Mouse (Mus musculus) heart, embryonic 12.5 days (tissue): ENCODE measurements around the gene Tmtc1. TPM values are rescaled to one million over a fixed set of nuclear protein-coding genes. Genes with fewer than 3 reads are reported as not detected.

ENCODE experiments used
- ATAC-seq: fragments of 200-750 bp; cut with Nextera tagmentation; 2 replicates; pipeline ENCODE4 v1.8.0; 2017; ENCODE audit warnings: moderate TSS enrichment, moderate library complexity; ENCODE audit not compliant: insufficient number of reproducible peaks, low FRiP score
- H3K27ac ChIP-seq: fragments of 300-500 bp; sonication (generic); 2 replicates; pipeline ENCODE4 v1.5.1; 2016; ENCODE audit warnings: mild to moderate bottlenecking, moderate library complexity; ENCODE audit not compliant: poor library complexity, severe bottlenecking
- H3K27me3 ChIP-seq: fragments of 300-500 bp; sonication (generic); replicated peaks from 2 replicates; pipeline ENCODE4 v1.6.1; 2016; ENCODE audit warnings: mild to moderate bottlenecking, moderate library complexity
- H3K36me3 ChIP-seq: fragments of 300-500 bp; sonication (generic); 2 replicates; pipeline ENCODE4 v1.6.1; 2016; ENCODE audit warnings: mild to moderate bottlenecking, moderate library complexity
- H3K4me1 ChIP-seq: fragments of 300-500 bp; sonication (generic); replicated peaks from 2 replicates; pipeline ENCODE4 v1.6.1; 2016; ENCODE audit warnings: mild to moderate bottlenecking
- H3K4me2 ChIP-seq: fragments of 300-500 bp; sonication (generic); 2 replicates; pipeline ENCODE4 v1.6.1; 2016; ENCODE audit warnings: mild to moderate bottlenecking, moderate library complexity
- H3K4me3 ChIP-seq: fragments of 300-500 bp; sonication (generic); 2 replicates; pipeline ENCODE4 v1.5.1; 2016; ENCODE audit warnings: mild to moderate bottlenecking
- H3K9ac ChIP-seq: fragments of 300-500 bp; sonication (generic); 2 replicates; pipeline ENCODE4 v1.6.1; 2016; ENCODE audit warnings: mild to moderate bottlenecking, moderate library complexity
- H3K9me3 ChIP-seq: fragments of 300-500 bp; sonication (generic); replicated peaks from 2 replicates; pipeline ENCODE4 v1.6.1; 2016; ENCODE audit warnings: mild to moderate bottlenecking, moderate library complexity
- WGBS: fragments of 180-500 bp; shearing (Covaris S2); methylation state at CpG from one replicate; pipeline ENCODE4 v1.1.7; 2016; 5-methylcytosine and 5-hydroxymethylcytosine counted together
- polyA plus RNA-seq: library from polyadenylated mRNA; unstranded; fragments of >200 nt; fragmentation: Nextera tagmentation; extraction: Ambion mirVana; gene quantifications from 2 replicates; pipeline ENCODE4 v1.2.1, GENCODE M21; 2016

Gene Tmtc1
- polyA plus RNA-seq: 3.4 and 3.8 TPM in 2 replicates

DNA sequence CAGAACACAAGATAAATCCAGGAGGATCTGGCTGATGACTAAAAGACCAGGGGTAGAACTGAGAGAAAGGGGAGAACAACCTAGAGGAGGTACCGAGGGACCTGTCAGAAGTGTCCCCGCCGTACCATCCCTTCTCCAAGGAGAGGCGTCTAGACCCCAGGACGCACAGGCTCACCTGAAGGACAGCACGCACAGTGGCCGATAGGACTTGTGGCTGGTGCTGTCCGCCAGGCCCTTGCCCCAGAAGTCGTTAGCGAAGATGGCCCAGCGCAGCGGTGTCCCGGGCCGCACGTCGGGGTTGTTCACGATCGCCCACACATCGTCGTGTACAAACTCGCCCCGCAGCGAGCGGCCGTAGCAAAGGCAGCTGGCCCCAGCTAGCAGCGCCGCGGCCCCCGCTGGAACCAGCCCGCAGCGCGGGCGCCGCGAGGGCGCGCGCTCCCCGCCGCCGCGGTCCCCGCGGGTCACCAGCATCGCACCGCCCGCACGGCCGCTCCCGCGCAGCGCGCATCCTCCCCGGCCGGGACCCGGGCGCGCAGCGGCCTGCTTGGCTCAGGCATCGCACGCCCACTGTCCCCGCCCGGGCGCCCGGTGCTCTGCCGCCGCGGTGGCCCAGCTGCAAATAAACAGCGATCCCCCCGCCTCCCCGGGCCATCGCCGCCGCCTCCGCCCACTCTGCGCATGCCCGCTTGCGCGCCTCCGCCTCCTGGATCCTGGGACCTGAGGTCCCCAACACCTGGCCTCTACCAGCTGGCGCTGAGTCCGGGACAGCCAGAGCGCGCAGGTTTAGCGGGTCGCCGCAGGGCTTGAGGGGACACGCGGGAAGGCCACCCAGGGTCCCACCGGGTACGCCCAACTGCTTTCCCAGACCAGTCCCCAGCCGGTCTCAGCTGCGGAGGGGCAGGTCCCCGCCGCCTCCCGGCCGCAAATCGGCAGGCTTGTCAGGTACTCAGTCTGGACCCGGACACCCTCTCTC, at the start of gene Tmtc1:
TSS of gene Tmtc1 (minus strand) at position 664 of the 976 bp plus-strand sequence.
- Histone ChIP-seq H3K9ac (peak within 1 kb of the TSS; percentile 78), H3K27me3 (peaks cover 24% of the 10 kb centered on the region), H3K4me2 (peak within 1 kb of the TSS; percentile 83), H3K36me3 (no peaks in the 10 kb centered on the region), H3K27ac (no peak within 1 kb of the TSS), H3K9me3 (peaks cover 5% of the 10 kb centered on the region), H3K4me1 (peaks cover 19% of the 10 kb centered on the region), H3K4me3 (peak within 1 kb of the TSS; percentile 69)
- ATAC-seq: peak; percentile 79
- 1% methylated on average over 92 of the region's 99 CpGs for WGBS

DNA sequence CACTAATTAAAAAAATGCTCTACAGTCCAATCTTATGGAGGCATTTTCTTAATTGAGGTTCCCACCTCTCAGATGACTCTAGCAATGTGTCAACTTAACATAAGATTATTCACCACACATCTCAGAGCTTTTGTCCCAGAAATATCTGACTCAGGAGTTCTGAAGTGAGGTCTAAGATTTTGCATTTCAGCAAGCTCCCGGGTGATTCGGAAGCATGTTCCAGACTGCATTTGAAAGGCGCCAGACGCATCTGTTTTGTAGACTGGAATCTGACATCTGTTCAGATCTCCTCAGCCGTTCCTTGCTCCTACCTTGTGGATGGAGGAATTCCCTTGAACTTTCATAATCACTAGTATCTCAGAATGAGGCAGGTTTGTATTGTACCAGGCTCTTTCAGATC, 47.7 kb upstream of the Tmtc1 start:
- Histone ChIP-seq H3K27me3 (no peaks in the 10 kb centered on the region), H3K4me3 (no peak overlapping the region), H3K4me1 (no peaks in the 10 kb centered on the region), H3K9ac (no peak overlapping the region), H3K4me2 (no peak overlapping the region), H3K36me3 (no peaks in the 10 kb centered on the region), H3K27ac (no peak overlapping the region), H3K9me3 (no peaks in the 10 kb centered on the region)
- 76% methylated on average over 5 of the region's 5 CpGs for WGBS
- no peak for ATAC-seq

DNA sequence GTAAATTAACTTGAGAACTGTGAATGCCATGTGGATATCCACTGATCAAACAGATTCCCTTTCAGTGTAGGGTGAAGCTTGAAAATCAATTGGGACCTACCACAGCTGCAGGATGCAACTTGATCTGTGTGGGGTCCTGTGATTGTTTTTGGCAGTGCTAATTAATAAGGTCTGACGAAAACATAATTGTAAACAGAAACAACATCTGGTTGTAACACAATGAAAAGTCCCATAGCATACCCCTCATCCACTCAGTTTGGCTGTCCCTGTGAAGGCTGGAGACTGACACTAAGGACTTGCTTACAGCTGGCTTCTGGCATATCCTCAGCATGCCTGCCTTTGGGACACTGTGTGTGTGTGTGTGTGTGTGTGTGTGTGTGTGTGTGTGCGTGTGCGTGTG, 42.6 kb upstream of the Tmtc1 start:
- Histone ChIP-seq H3K27ac (no peak overlapping the region), H3K4me2 (no peak overlapping the region), H3K9ac (no peak overlapping the region), H3K4me1 (no peaks in the 10 kb centered on the region), H3K9me3 (no peaks in the 10 kb centered on the region), H3K4me3 (no peak overlapping the region), H3K27me3 (no peaks in the 10 kb centered on the region), H3K36me3 (no peaks in the 10 kb centered on the region)
- no peak for ATAC-seq
- 67% methylated on average over 3 of the region's 3 CpGs for WGBS

DNA sequence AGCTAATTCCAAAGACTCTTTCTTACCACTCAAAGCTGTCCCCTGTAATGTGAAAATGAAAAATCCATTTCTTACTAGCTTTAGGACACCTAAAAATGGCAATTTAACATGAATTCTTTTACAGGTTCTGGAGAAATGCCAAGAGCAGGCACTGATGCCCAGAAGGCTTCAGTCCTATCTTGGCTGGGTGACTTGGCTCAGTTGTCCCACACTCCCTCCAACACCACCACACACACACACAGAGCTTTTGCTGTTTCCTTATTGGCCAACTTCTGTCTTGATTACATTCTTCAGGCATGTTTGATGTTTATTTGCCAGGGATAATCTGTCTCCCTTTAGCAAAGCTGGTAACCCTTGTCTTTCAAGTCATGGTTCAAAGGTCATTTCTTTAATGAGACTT, 37.7 kb upstream of the Tmtc1 start:
- Histone ChIP-seq H3K4me1 (no peaks in the 10 kb centered on the region), H3K4me3 (no peak overlapping the region), H3K36me3 (no peaks in the 10 kb centered on the region), H3K4me2 (no peak overlapping the region), H3K27ac (no peak overlapping the region), H3K9me3 (no peaks in the 10 kb centered on the region), H3K27me3 (no peaks in the 10 kb centered on the region), H3K9ac (no peak overlapping the region)
- ATAC-seq: no peak

DNA sequence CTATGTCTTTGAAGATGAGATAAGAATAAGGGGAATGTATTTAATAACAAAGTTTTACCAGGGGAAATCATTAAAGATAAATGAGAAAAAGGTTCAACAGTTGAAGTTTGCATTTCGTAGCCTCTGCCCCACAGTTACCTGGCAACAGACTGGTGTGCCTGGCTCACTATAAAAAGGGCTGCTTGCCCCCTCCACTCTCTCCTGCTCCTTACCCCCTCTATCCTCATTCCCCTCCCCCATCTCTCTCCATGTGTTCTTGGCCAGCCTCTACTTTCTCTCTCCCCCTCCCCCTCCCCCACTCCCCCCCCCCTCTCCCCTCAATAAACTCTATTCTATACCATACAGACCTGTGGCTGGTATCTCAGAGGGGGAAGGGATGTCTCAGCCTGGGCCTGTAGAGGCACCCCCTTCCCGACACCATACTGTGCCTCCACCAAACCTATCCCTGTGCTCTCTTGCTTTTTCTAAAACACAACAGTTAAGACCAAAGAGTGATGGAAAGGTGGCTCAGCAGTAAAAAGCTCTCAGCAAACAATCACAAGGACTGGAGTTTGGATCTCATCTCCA, 35.6 kb upstream of the Tmtc1 start:
- H3K4me3 ChIP-seq: no peak overlapping the region
- no peaks in the 10 kb centered on the region for H3K9me3 ChIP-seq
- H3K36me3 ChIP-seq: no peaks in the 10 kb centered on the region
- no peak overlapping the region for H3K27ac ChIP-seq
- no peak overlapping the region for H3K4me2 ChIP-seq
- no peak overlapping the region for H3K9ac ChIP-seq
- ATAC-seq: no peak
- 69% methylated on average over 2 of the region's 2 CpGs for WGBS
- H3K4me1 ChIP-seq: no peaks in the 10 kb centered on the region
- no peaks in the 10 kb centered on the region for H3K27me3 ChIP-seq

DNA sequence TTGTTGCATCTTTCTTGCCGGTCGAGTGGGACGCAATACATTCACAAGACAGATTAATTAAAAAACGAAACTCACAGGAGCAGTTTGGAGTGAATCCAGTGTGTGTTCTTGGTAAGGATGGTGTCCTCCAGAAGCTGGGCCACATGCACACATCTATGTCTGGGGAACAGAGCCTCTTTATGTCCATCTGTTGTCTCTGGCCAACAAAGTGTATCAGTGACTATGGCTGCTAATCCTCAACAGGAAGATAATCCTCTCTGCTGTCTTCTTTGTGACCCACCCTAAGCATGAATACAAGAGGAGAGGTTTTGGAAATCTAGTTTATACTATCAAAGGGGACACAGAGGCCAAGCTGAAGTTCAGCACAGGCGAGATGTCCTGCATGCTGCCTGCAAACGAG, 34.2 kb upstream of the Tmtc1 start:
- no peak overlapping the region for H3K27ac ChIP-seq
- H3K4me2 ChIP-seq: no peak overlapping the region
- H3K4me1 ChIP-seq: no peaks in the 10 kb centered on the region
- no peak for ATAC-seq
- no peaks in the 10 kb centered on the region for H3K27me3 ChIP-seq
- no peaks in the 10 kb centered on the region for H3K36me3 ChIP-seq
- H3K9ac ChIP-seq: no peak overlapping the region
- H3K9me3 ChIP-seq: no peaks in the 10 kb centered on the region
- 75% methylated on average over 6 of the region's 6 CpGs for WGBS
- no peak overlapping the region for H3K4me3 ChIP-seq

DNA sequence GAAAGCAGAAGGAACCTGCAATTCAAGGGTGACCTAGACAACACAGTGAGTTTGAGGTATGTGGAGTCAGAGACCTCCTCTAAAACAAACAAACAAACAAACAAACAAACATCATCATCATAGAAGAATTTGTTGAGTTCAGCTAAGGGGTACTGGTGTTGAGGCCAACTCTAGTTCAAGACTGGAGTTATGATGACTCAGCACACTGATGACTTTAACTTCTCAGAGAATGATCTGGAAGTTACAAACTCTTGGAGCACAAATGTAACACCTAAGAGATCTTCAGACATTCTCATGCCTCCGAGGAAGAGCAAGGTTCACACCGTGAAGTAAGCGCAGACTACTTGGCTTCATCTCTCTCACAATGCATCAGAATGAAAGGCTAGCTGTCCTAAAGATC, 28.1 kb upstream of the Tmtc1 start:
- no peak overlapping the region for H3K27ac ChIP-seq
- H3K9me3 ChIP-seq: no peaks in the 10 kb centered on the region
- ATAC-seq: no peak
- no peaks in the 10 kb centered on the region for H3K36me3 ChIP-seq
- no peaks in the 10 kb centered on the region for H3K27me3 ChIP-seq
- 86% methylated on average over 3 of the region's 3 CpGs for WGBS
- H3K9ac ChIP-seq: no peak overlapping the region
- peaks cover 11% of the 10 kb centered on the region for H3K4me1 ChIP-seq
- no peak overlapping the region for H3K4me2 ChIP-seq
- H3K4me3 ChIP-seq: no peak overlapping the region

DNA sequence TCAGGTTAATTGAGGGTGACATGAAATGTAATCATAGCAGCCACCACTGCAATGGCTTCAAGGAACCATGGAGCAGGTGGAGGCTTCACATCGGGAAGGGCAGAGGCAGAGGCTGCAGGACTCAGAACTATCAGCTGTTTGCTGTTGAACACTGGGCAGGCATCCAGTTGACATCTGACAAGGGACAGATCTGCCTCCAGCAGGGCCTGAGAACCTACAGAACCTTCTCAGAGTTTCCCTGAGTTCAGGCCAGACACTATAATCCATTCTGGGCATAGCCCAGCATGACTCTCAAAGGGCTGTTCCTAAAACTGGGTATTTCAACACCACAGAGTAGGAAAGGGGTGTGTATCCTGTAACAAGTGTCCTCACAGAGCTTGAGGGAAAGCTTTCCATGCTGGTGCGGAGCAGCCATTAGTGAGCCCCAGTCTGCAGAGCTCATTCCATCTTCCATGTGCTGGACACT, 23.8 kb upstream of the Tmtc1 start:
- peaks cover 13% of the 10 kb centered on the region for H3K4me1 ChIP-seq
- H3K36me3 ChIP-seq: no peaks in the 10 kb centered on the region
- H3K27ac ChIP-seq: peak overlapping the region; percentile 10
- H3K4me2 ChIP-seq: no peak overlapping the region
- H3K9me3 ChIP-seq: 0 out of 2 replicates have a peak, but pooled peaks cover 3% of the 10 kb centered on the region
- peak; percentile 48; the same call in 1 of the 2 replicates for ATAC-seq
- no peak overlapping the region for H3K9ac ChIP-seq
- H3K27me3 ChIP-seq: no peaks in the 10 kb centered on the region
- 33% methylated on average over 2 of the region's 2 CpGs for WGBS
- H3K4me3 ChIP-seq: no peak overlapping the region

DNA sequence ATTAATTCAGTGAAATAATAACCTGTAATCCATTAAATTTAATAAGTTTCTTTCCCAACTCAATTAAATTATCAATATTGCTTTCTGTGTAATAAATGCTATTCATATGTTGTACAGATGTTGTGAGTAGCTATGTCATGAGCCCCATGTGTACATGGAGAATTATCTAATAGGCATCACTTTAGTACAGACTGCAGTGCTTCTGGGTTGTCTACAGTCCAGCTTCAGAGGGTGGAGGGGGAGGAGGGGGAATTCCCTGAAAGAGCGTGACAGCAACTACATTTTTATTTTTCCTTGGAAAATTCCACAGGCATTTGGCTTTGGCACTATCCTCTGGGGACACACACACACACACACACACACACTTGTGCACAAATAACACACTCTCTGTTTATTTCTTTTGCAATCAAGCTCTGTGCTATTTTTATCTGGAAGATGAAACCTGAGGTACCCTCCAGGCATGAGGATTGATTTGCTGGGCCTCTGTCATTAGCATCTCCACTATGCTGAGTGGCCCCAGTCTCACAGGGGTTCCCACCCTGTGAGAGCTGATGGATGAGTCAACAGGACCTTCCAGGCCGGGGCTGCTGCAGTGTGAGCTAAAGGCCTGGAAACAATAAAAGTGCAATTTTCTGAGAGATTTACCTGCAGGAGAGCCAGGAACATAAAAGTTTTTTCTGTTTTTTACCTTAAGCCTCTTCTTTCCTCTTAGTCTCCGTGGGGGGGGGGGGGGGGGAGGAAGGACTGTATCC, 23.2 kb upstream of the Tmtc1 start:
- no peak for ATAC-seq
- Histone ChIP-seq H3K27me3 (no peaks in the 10 kb centered on the region), H3K4me3 (no peak overlapping the region), H3K36me3 (no peaks in the 10 kb centered on the region), H3K9me3 (0 out of 2 replicates have a peak, but pooled peaks cover 3% of the 10 kb centered on the region), H3K9ac (no peak overlapping the region), H3K4me1 (peaks cover 13% of the 10 kb centered on the region), H3K27ac (peak overlapping the region; percentile 10; the same call in 1 of the 2 replicates), H3K4me2 (no peak overlapping the region)
- 33% methylated on average over 2 of the region's 3 CpGs for WGBS

DNA sequence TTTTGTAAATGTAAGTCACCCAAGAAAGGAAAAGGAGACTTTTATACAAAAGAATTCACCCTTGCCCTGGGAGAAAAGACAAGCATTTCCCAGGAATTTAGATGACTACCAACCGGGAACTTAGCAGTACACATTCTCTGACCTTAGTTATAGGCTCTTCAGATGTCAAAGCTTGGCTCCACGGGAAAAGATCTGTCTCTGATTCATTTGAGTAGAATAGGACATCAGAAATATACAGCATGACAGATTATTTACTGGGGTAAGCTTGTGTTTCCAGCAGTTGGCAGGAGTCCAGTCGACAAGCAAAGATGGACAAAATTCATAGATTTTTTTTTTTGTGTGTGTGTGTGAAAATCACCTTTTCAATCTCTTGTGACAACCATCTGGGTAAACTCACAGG, 15.4 kb upstream of the Tmtc1 start:
- Histone ChIP-seq H3K27me3 (no peaks in the 10 kb centered on the region), H3K36me3 (no peaks in the 10 kb centered on the region), H3K4me2 (no peak overlapping the region), H3K9ac (no peak overlapping the region), H3K4me3 (no peak overlapping the region), H3K9me3 (peaks cover 8% of the 10 kb centered on the region), H3K4me1 (no peaks in the 10 kb centered on the region), H3K27ac (no peak overlapping the region)
- ATAC-seq: no peak
- 65% methylated on average over 3 of the region's 3 CpGs for WGBS

DNA sequence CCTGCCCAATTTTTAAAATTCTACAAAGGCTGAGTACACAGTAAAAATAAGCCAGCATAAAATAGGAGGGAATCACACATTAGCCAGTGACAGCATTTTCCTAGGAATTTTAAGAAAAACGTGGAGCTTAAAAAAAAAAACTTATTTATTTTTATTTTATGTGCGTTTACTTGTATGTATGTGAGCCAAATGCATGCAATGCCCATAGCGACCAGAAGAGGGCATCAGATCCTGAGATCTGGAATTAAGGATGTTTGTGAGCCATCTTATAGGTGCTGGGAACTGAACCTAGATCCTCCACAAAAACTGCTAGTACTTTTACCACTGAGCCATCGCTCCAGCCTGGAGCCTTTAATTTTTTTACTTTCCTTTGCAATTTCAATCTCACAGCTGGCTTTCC, 11.3 kb upstream of the Tmtc1 start:
- no peak overlapping the region for H3K9ac ChIP-seq
- no peak overlapping the region for H3K4me2 ChIP-seq
- WGBS: 65% methylated on average over 4 of the region's 4 CpGs
- H3K4me1 ChIP-seq: no peaks in the 10 kb centered on the region
- H3K27me3 ChIP-seq: no peaks in the 10 kb centered on the region
- H3K36me3 ChIP-seq: no peaks in the 10 kb centered on the region
- ATAC-seq: no peak
- H3K27ac ChIP-seq: no peak overlapping the region
- H3K4me3 ChIP-seq: no peak overlapping the region
- peaks cover 8% of the 10 kb centered on the region for H3K9me3 ChIP-seq
